ENCODE assay signal across 25 mouse cellular contexts in genomic region chr6:46240349-46240748, GRCm38 (mm10).
A peak's percentile ranks its signal among the peaks of the same experiment; 100 is the strongest.
DNase-seq lines count a peak whose midpoint lies in the region; ATAC-seq and TF ChIP-seq lines count a peak whose summit lies in the region.
"Had no signal": no experiment of that assay in that cellular context is flagged by ENCODE, and none has a peak within 500 bp of the region (broad histone marks: within the 10 kb centered on the region; RNA-seq: fewer than 3 reads in every experiment).

No protein-coding gene starts in this region.

- TF ChIP-seq EP300 in MEL (IDR thresholded peaks at IDR 0.05; ENCODE audit: low read depth in 1 of 2, low read length in 2 of 2): no peak

- 0 out of 2 replicates have a peak, but pooled peaks have one; percentile 32 for ATAC-seq in common myeloid progenitor, adult 5-6 weeks (replicated peaks; ENCODE audit: low read depth, poor library complexity, severe bottlenecking)
- peak; percentile 60 to 80 for ATAC-seq in hematopoietic stem cell, adult 5-6 weeks (replicated peaks in 1 of 2; ENCODE audit: insufficient read depth in 1 of 2, low FRiP score in 2 of 2, low TSS enrichment in 1 of 2, low read depth in 1 of 2, poor library complexity in 2 of 2, severe bottlenecking in 2 of 2)
- ATAC-seq in kidney, embryonic 15.5 days (replicated peaks; ENCODE audit: low FRiP score): no peak
- ATAC-seq: activated CD4-positive, CD25-positive, alpha-beta regulatory T cell, adult 4 months; CD4-positive, CD25-positive, alpha-beta regulatory T cell, adult 4 months; Patski had no signal

- TF ChIP-seq POLR2A in MEL (IDR thresholded peaks at IDR 0.05; ENCODE audit: control insufficient read depth in 1 of 2, insufficient read depth in 1 of 2, low read depth in 1 of 2, low read length in 2 of 2, poor library complexity in 1 of 2): no peak
- TF ChIP-seq POLR2A in kidney, adult 2 months (IDR thresholded peaks at IDR 0.05; ENCODE audit: low read depth, low read length): no peak

- H3K4me2 ChIP-seq in kidney, embryonic 15.5 days: no peak overlapping the region

- H3K9ac ChIP-seq in MEL (ENCODE audit: control insufficient read depth, low read depth, low read length, poor library complexity, severe bottlenecking): no peak overlapping the region
- no peak overlapping the region for H3K9ac ChIP-seq in kidney, embryonic 15.5 days

- no peaks in the 10 kb centered on the region for H3K27me3 ChIP-seq in MEL (ENCODE audit: control insufficient read depth in 1 of 2, insufficient read depth in 2 of 2, low read length in 2 of 2)
- H3K27me3 ChIP-seq in kidney, embryonic 15.5 days: no peaks in the 10 kb centered on the region
- no peaks in the 10 kb centered on the region for H3K27me3 ChIP-seq in kidney, adult 2 months (replicated peaks; ENCODE audit: control insufficient read depth, insufficient read depth, low read length)
- H3K27me3 ChIP-seq: CH12.LX, Patski had no signal

- TF ChIP-seq CTCF in MEL (IDR thresholded peaks at IDR 0.05 in 2 of 3, conservative IDR thresholded peaks at IDR 0.05 in 1 of 3; ENCODE audit: control insufficient read depth in 1 of 3, insufficient read depth in 1 of 3, low read depth in 2 of 3, low read length in 3 of 3, poor library complexity in 1 of 3, severe bottlenecking in 1 of 3): no peak
- TF ChIP-seq CTCF in kidney, adult 2 months (conservative IDR thresholded peaks at IDR 0.05; ENCODE audit: insufficient read depth, insufficient read length, low read depth, low read length): no peak

- no peaks in the 10 kb centered on the region for H3K79me2 ChIP-seq in MEL (ENCODE audit: control insufficient read depth, insufficient read depth, low read length, poor library complexity)

- WGBS in kidney, embryonic 15.5 days: 54% methylated on average over 2 of the region's 2 CpGs
- WGBS in kidney, adult 2 months: 39% methylated on average over 2 of the region's 2 CpGs

- DNase-seq in 416B (ENCODE audit: low read depth) (peak; percentile 5), MEL (ENCODE audit: low read depth, low spot score) (peak; percentile 2)
- DNase-seq in urinary bladder, adult 2 months (ENCODE audit: low spot score): no peak
- DNase-seq in kidney, adult 2 months: no peak
- DNase-seq in T-cell, adult 2 months (ENCODE audit: low spot score): no peak
- DNase-seq: adrenal gland, adult 2 months; adrenal gland, adult 8-10 months; adrenal gland, postnatal 10 days; adrenal gland, postnatal 14 days; adrenal gland, postnatal 25 days; adrenal gland, postnatal 36 days; B cell, adult 2 months; cerebellum, adult 11 months; cerebellum, adult 11-12 months; cerebellum, adult 18-20 months; cerebellum, adult 2 months; cerebellum, adult 8-10 months had no signal

- H3K4me3 ChIP-seq in MEL (ENCODE audit: control insufficient read depth in 1 of 2, insufficient read depth in 1 of 2, low read depth in 2 of 2, low read length in 2 of 2): no peak overlapping the region
- no peak overlapping the region for H3K4me3 ChIP-seq in kidney, embryonic 15.5 days (replicated peaks)
- H3K4me3 ChIP-seq in kidney, adult 2 months (ENCODE audit: insufficient read depth, low read depth, low read length): no peak overlapping the region

- no peaks in the 10 kb centered on the region for H3K9me3 ChIP-seq in MEL (replicated peaks; ENCODE audit: insufficient read depth, low read length)
- H3K9me3 ChIP-seq in kidney, embryonic 15.5 days (replicated peaks): no peaks in the 10 kb centered on the region
- H3K9me3 ChIP-seq: G1E had no signal

- no peaks in the 10 kb centered on the region for H3K4me1 ChIP-seq in MEL (ENCODE audit: control insufficient read depth in 1 of 2, insufficient read depth in 2 of 2, low read length in 2 of 2)
- H3K4me1 ChIP-seq in kidney, embryonic 15.5 days: no peaks in the 10 kb centered on the region
- H3K4me1 ChIP-seq in kidney, adult 2 months (ENCODE audit: control insufficient read depth, insufficient read depth, low read length): no peaks in the 10 kb centered on the region

- no peaks in the 10 kb centered on the region for H3K36me3 ChIP-seq in MEL (ENCODE audit: control insufficient read depth in 1 of 2, insufficient read depth in 2 of 2, low read length in 2 of 2)
- no peaks in the 10 kb centered on the region for H3K36me3 ChIP-seq in kidney, embryonic 15.5 days
- no peaks in the 10 kb centered on the region for H3K36me3 ChIP-seq in kidney, adult 2 months (ENCODE audit: control insufficient read depth, insufficient read depth, low read length)
- H3K36me3 ChIP-seq: G1E had no signal

- H3K27ac ChIP-seq in MEL (ENCODE audit: control insufficient read depth, low read depth, low read length): no peak overlapping the region
- no peak overlapping the region for H3K27ac ChIP-seq in kidney, embryonic 15.5 days
- H3K27ac ChIP-seq in kidney, adult 2 months (ENCODE audit: insufficient read depth, low read depth, low read length): no peak overlapping the region

- TF ChIP-seq RAD21 in MEL (IDR thresholded peaks at IDR 0.05; ENCODE audit: low read depth, low read length): no peak

TF ChIP-seq in MEL, 35 proteins besides CTCF, POLR2A, EP300 and RAD21:
- TF ChIP-seq UBTF (IDR thresholded peaks at IDR 0.05; ENCODE audit: borderline replicate concordance, insufficient read depth, low read depth, low read length) (no peak), MAZ (IDR thresholded peaks at IDR 0.05; ENCODE audit: low read depth, low read length) (no peak), SIN3A (IDR thresholded peaks at IDR 0.05; ENCODE audit: low read length) (no peak), HCFC1 (IDR thresholded peaks at IDR 0.05; ENCODE audit: low read depth, low read length) (no peak), ZNF384 (IDR thresholded peaks at IDR 0.05; ENCODE audit: low read depth, low read length) (no peak), ZMIZ1 (IDR thresholded peaks at IDR 0.05; ENCODE audit: low read depth, low read length) (no peak), NRF1 (IDR thresholded peaks at IDR 0.05; ENCODE audit: insufficient read depth, low read depth, low read length, poor library complexity, severe bottlenecking) (no peak), RCOR1 (IDR thresholded peaks at IDR 0.05; ENCODE audit: low read depth, low read length) (no peak), E2F4 (IDR thresholded peaks at IDR 0.05; ENCODE audit: borderline replicate concordance, low read depth, low read length) (no peak), TCF12 (IDR thresholded peaks at IDR 0.05; ENCODE audit: low read depth, low read length) (no peak), MXI1 (IDR thresholded peaks at IDR 0.05; ENCODE audit: low read depth, low read length) (no peak), USF1 (IDR thresholded peaks at IDR 0.05; ENCODE audit: low read depth, low read length) (no peak), KAT2A (conservative IDR thresholded peaks at IDR 0.05; ENCODE audit: low read depth, low read length) (no peak)

Comparison
In these comparisons a context has a peak if more than half of its experiments do, and no peak if none do; other contexts are left out.
1. DNase-seq: peak in 416B (single experiment) and MEL (single experiment); none in urinary bladder, adult 2 months (single experiment), kidney, adult 2 months (single experiment) and T-cell, adult 2 months (single experiment).